Mouse (Mus musculus) cerebellum, adult 8-10 months (tissue): ENCODE measurements around the gene Sorbs1.

ENCODE experiments used
- DNase-seq: peaks from one replicate; pipeline ENCODE4 v3.0.0; 2022

Gene Sorbs1

GRCm38 (mm10) chr19:40477445-40477941, 36.1 kb downstream of the Sorbs1 start:
- DNase-seq, result no peak

GRCm38 (mm10) chr19:40476491-40476890, 37.1 kb downstream of the Sorbs1 start:
- no peak for DNase-seq

GRCm38 (mm10) chr19:40471526-40472245, 41.9 kb downstream of the Sorbs1 start:
- peak; percentile 55 for DNase-seq

GRCm38 (mm10) chr19:40469792-40470191, 43.8 kb downstream of the Sorbs1 start:
- DNase-seq, result no peak

GRCm38 (mm10) chr19:40468308-40468707, 45.3 kb downstream of the Sorbs1 start:
- DNase-seq, result no peak

- no peak for DNase-seq
Measured at GRCm38 (mm10) chr19:40467810-40468209, 45.8 kb downstream of the Sorbs1 start.

- no peak for DNase-seq
Measured at GRCm38 (mm10) chr19:40465339-40465738, 48.2 kb downstream of the Sorbs1 start.

GRCm38 (mm10) chr19:40464408-40464807, 49.2 kb downstream of the Sorbs1 start:
- DNase-seq, result no peak

- no peak for DNase-seq
Measured at GRCm38 (mm10) chr19:40462892-40463291, 50.7 kb downstream of the Sorbs1 start.

GRCm38 (mm10) chr19:40462481-40462880, 51.1 kb downstream of the Sorbs1 start:
- no peak for DNase-seq

GRCm38 (mm10) chr19:40461662-40462061, 51.9 kb downstream of the Sorbs1 start:
- DNase-seq, result no peak

- DNase-seq, result no peak
Measured at GRCm38 (mm10) chr19:40460854-40461490, 52.6 kb downstream of the Sorbs1 start.

- DNase-seq, result no peak
Measured at GRCm38 (mm10) chr19:40459338-40459737, 54.2 kb downstream of the Sorbs1 start.

GRCm38 (mm10) chr19:40458806-40459205, 54.8 kb downstream of the Sorbs1 start:
- no peak for DNase-seq

GRCm38 (mm10) chr19:40455248-40455647, 58.3 kb downstream of the Sorbs1 start:
- no peak for DNase-seq

- no peak for DNase-seq
Measured at GRCm38 (mm10) chr19:40454096-40454495, 59.5 kb downstream of the Sorbs1 start.

- DNase-seq, result no peak
Measured at GRCm38 (mm10) chr19:40452201-40452600, 61.4 kb downstream of the Sorbs1 start.

- no peak for DNase-seq
Measured at GRCm38 (mm10) chr19:40451307-40451706, 62.3 kb downstream of the Sorbs1 start.

- no peak for DNase-seq
Measured at GRCm38 (mm10) chr19:40446525-40446924, 67.1 kb downstream of the Sorbs1 start.

GRCm38 (mm10) chr19:40442377-40442776, 71.2 kb downstream of the Sorbs1 start:
- DNase-seq, result no peak

- no peak for DNase-seq
Measured at GRCm38 (mm10) chr19:40440951-40441350, 72.6 kb downstream of the Sorbs1 start.

- DNase-seq, result no peak
Measured at GRCm38 (mm10) chr19:40438907-40439306, 74.7 kb downstream of the Sorbs1 start.

- no peak for DNase-seq
Measured at GRCm38 (mm10) chr19:40437651-40438068, 75.9 kb downstream of the Sorbs1 start.

- DNase-seq, result no peak
Measured at GRCm38 (mm10) chr19:40436465-40437200, 76.9 kb downstream of the Sorbs1 start.
